Mouse (Mus musculus): ENCODE results near the gene Gfi1.

Gfi1 gene

GRCm38 (mm10) chr5:107725435-107726261, at the start of gene Gfi1:
Gene Gfi1, minus strand, starts transcription at chr5:107726036.
- peak; percentile 35 to 47 for DNase-seq (ENCODE audit: low spot score in 2 of 2)

- no peak for DNase-seq (ENCODE audit: low spot score in 2 of 2)
These were observed 46.2 kb upstream of the Gfi1 start for GRCm38 (mm10) chr5:107772049-107772448.

- DNase-seq (ENCODE audit: low spot score in 2 of 2) = no peak
These were observed 42.4 kb upstream of the Gfi1 start for GRCm38 (mm10) chr5:107768224-107768623.

GRCm38 (mm10) chr5:107765946-107766345, 40.1 kb upstream of the Gfi1 start:
- DNase-seq (ENCODE audit: low spot score in 2 of 2) = no peak

- no peak for DNase-seq (ENCODE audit: low spot score in 2 of 2)
These were observed 38.6 kb upstream of the Gfi1 start for GRCm38 (mm10) chr5:107764486-107764885.

GRCm38 (mm10) chr5:107763674-107764073, 37.8 kb upstream of the Gfi1 start:
- no peak for DNase-seq (ENCODE audit: low spot score in 2 of 2)

GRCm38 (mm10) chr5:107759121-107759520, 33.3 kb upstream of the Gfi1 start:
- DNase-seq (ENCODE audit: low spot score in 2 of 2) = no peak

GRCm38 (mm10) chr5:107756072-107756471, 30.2 kb upstream of the Gfi1 start:
- DNase-seq (ENCODE audit: low spot score in 2 of 2) = no peak

GRCm38 (mm10) chr5:107754740-107755139, 28.9 kb upstream of the Gfi1 start:
- DNase-seq (ENCODE audit: low spot score in 2 of 2) = no peak

- DNase-seq (ENCODE audit: low spot score in 2 of 2) = no peak
These were observed 27.8 kb upstream of the Gfi1 start for GRCm38 (mm10) chr5:107753656-107754055.

- no peak for DNase-seq (ENCODE audit: low spot score in 2 of 2)
These were observed 23.5 kb upstream of the Gfi1 start for GRCm38 (mm10) chr5:107749229-107749916.

GRCm38 (mm10) chr5:107739023-107739422, 13.2 kb upstream of the Gfi1 start:
- DNase-seq (ENCODE audit: low spot score in 2 of 2) = no peak

- no peak for DNase-seq (ENCODE audit: low spot score in 2 of 2)
These were observed 12.5 kb upstream of the Gfi1 start for GRCm38 (mm10) chr5:107738296-107738695.

- DNase-seq (ENCODE audit: low spot score in 2 of 2) = no peak
These were observed 10.3 kb upstream of the Gfi1 start for GRCm38 (mm10) chr5:107736171-107736570.

GRCm38 (mm10) chr5:107731844-107732243, 6.0 kb upstream of the Gfi1 start:
- DNase-seq (ENCODE audit: low spot score in 2 of 2) = no peak

- DNase-seq (ENCODE audit: low spot score in 2 of 2) = no peak
These were observed 5.6 kb upstream of the Gfi1 start for GRCm38 (mm10) chr5:107731408-107731807.

GRCm38 (mm10) chr5:107727007-107727402, 1.2 kb upstream of the Gfi1 start:
- DNase-seq (ENCODE audit: low spot score in 2 of 2) = no peak

- no peak for DNase-seq (ENCODE audit: low spot score in 2 of 2)
These were observed 608 bp upstream of the Gfi1 start for GRCm38 (mm10) chr5:107726281-107727006.

- no peak for DNase-seq (ENCODE audit: low spot score in 2 of 2)
These were observed 988 bp downstream of the Gfi1 start for GRCm38 (mm10) chr5:107724661-107725434.

- no peak for DNase-seq (ENCODE audit: low spot score in 2 of 2)
These were observed 2.0 kb downstream of the Gfi1 start for GRCm38 (mm10) chr5:107723541-107724511.

All from spleen, postnatal 14 days (tissue).